ENCODE assay signal across 8 mouse cellular contexts in the genomic region with DNA sequence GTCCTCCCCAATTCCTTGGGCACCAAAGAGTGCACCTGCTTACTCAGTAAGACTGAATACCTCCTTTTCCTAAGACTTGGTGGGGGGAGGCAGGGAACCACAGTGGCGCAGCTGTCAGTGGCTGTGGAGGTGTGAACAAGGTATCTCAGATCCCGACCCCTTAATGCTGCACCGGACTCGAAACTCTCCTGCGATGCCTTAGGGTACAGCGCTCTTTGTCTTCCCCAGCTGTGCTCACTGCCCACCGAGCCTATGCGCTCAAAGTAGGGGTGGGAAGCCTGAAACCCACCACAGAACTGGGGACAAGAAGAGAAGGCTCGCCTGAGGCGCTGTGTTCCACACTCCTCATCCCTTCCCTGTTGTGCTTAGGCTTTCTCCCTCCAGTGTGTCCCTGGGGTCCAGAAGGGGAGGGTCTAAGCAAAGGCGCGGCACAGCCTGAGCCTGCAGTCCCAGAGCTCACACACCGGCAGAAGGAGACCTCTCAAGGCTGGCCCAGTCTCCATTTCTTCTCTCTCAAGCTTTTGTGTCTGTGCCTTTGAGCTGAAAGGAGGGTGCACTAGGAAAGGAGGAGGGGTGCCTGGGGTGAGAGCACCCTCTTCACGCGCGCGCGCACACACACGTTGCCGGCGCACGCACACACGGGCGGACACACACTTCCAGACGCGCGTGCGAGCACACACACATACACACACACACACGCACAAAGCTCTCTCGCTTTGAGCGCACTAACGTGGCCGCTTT. TPM values are rescaled to one million over a fixed set of nuclear protein-coding genes. Genes with fewer than 3 reads are reported as not detected.
DNase-seq lines count a peak whose midpoint lies in the region; ATAC-seq lines count a peak whose summit lies in the region.

A gene (plus strand): TSS at position 478 of the 741 bp plus-strand sequence.

- H3K9me3 ChIP-seq in hindbrain, embryonic 10.5 days: peaks cover 4% of the 10 kb centered on the region; the same call in 1 of the 2 replicates
- no peaks in the 10 kb centered on the region; the same call in 1 of the 2 replicates for H3K9me3 ChIP-seq in limb, embryonic 10.5 days (replicated peaks)
- no peaks in the 10 kb centered on the region for H3K9me3 ChIP-seq in neural tube, embryonic 13.5 days

- peak; percentile 20 to 71 for DNase-seq in adrenal gland, adult (ENCODE audit: inconsistent age in 2 of 2, low spot score in 1 of 2)
- no peak for DNase-seq in adrenal gland, adult 8-10 months
- peak; percentile 22 for DNase-seq in ES-CJ7 (ENCODE audit: low read depth, low spot score)
- peak; percentile 45 for DNase-seq in embryo, embryonic 11 days
- peak; percentile 46 for DNase-seq in hindbrain, embryonic 10.5 days (ENCODE audit: low spot score)
- DNase-seq in limb, embryonic 10.5 days (ENCODE audit: low spot score): peak; percentile 47
- DNase-seq in thymus, postnatal 4 days: peak; percentile 60

- H3K4me3 ChIP-seq in hindbrain, embryonic 10.5 days: peak within 1 kb of the TSS; percentile 57
- peak within 1 kb of the TSS; percentile 55 for H3K4me3 ChIP-seq in limb, embryonic 10.5 days
- peak within 1 kb of the TSS; percentile 54 for H3K4me3 ChIP-seq in neural tube, embryonic 13.5 days

- peak; percentile 88 for ATAC-seq in neural tube, embryonic 13.5 days (ENCODE audit: low read depth)

- 23% methylated on average over 33 of the region's 33 CpGs for WGBS in hindbrain, embryonic 10.5 days
- 19% methylated on average over 28 of the region's 33 CpGs for WGBS in limb, embryonic 10.5 days
- 27% methylated on average over 33 of the region's 33 CpGs for WGBS in neural tube, embryonic 13.5 days

- H3K4me1 ChIP-seq in hindbrain, embryonic 10.5 days (replicated peaks): peaks cover 2% of the 10 kb centered on the region; the same call in 1 of the 2 replicates
- peaks cover 5% of the 10 kb centered on the region for H3K4me1 ChIP-seq in limb, embryonic 10.5 days
- H3K4me1 ChIP-seq in neural tube, embryonic 13.5 days (replicated peaks): peaks cover 31% of the 10 kb centered on the region

- H3K27ac ChIP-seq in hindbrain, embryonic 10.5 days: peak within 1 kb of the TSS; percentile 86
- peak within 1 kb of the TSS; percentile 76 for H3K27ac ChIP-seq in limb, embryonic 10.5 days
- peak within 1 kb of the TSS; percentile 96 for H3K27ac ChIP-seq in neural tube, embryonic 13.5 days (replicated peaks)

- H3K27me3 ChIP-seq in hindbrain, embryonic 10.5 days (ENCODE audit: insufficient read depth, poor library complexity, severe bottlenecking): no peaks in the 10 kb centered on the region
- peaks cover 18% of the 10 kb centered on the region for H3K27me3 ChIP-seq in limb, embryonic 10.5 days (ENCODE audit: low read depth, poor library complexity, severe bottlenecking)
- no peaks in the 10 kb centered on the region for H3K27me3 ChIP-seq in neural tube, embryonic 13.5 days

- peak within 1 kb of the TSS; percentile 67 for H3K4me2 ChIP-seq in neural tube, embryonic 13.5 days

- H3K9ac ChIP-seq in neural tube, embryonic 13.5 days: peak within 1 kb of the TSS; percentile 79

- H3K36me3 ChIP-seq in hindbrain, embryonic 10.5 days: no peaks in the 10 kb centered on the region
- H3K36me3 ChIP-seq in limb, embryonic 10.5 days: no peaks in the 10 kb centered on the region
- H3K36me3 ChIP-seq in neural tube, embryonic 13.5 days: no peaks in the 10 kb centered on the region

RNA-seq across cellular contexts. Expression of the gene that starts here (rescaled TPM):
- 10 to 100 TPM in 2 of 4 experiments, 1 to 10 TPM in 2; 7.6 to 49.6 (median 21.5) TPM for total RNA-seq in adrenal gland, adult 8-10 months (2022)
- polyA plus RNA-seq in hindbrain, embryonic 10.5 days (2016; fragmentation: Nextera tagmentation; extraction: Ambion mirVana): 10.7 and 28.3 TPM in 2 replicates
- 2.5 and 3.2 TPM in 2 replicates for polyA plus RNA-seq in limb, embryonic 10.5 days (2016; fragmentation: Nextera tagmentation; extraction: Ambion mirVana)
- 81.3 and 89.1 TPM in 2 replicates for polyA plus RNA-seq in neural tube, embryonic 13.5 days (2015; fragmentation: Nextera tagmentation; extraction: Ambion mirVana)
